Mouse (Mus musculus) MEL (cell line): ENCODE measurements around the gene Ccdc142. TPM values are rescaled to one million over a fixed set of nuclear protein-coding genes. Genes with fewer than 3 reads are reported as not detected.

Experiments used
- DNase-seq: peaks from one replicate; pipeline ENCODE4 v3.0.0; 2011; ENCODE audit warnings: low read depth, low spot score
- H3K27ac ChIP-seq: 2 replicates; pipeline ENCODE4 v1.5.1; 2012; ENCODE audit warnings: low read depth, mild to moderate bottlenecking, control low read depth, low read length, moderate library complexity; ENCODE audit not compliant: control insufficient read depth
- H3K27me3 ChIP-seq, 2 experiments: fragments of 150-350 bp in 1 of 2; sonication (generic) in 1 of 2; 2 replicates each; pipeline ENCODE4 v1.6.1; 2012; ENCODE audit warnings: low read length in 2 of 2, mild to moderate bottlenecking in 2 of 2, improper control_type of control experiment in 1 of 2, moderate library complexity in 1 of 2; ENCODE audit not compliant: insufficient read depth in 2 of 2, control insufficient read depth in 1 of 2
- H3K36me3 ChIP-seq, 2 experiments: 2 replicates each; pipeline ENCODE4 v1.6.1; 2012 to 2014; ENCODE audit warnings: low read length in 2 of 2, improper control_type of control experiment in 1 of 2, inconsistent platforms in 1 of 2, mild to moderate bottlenecking in 1 of 2; ENCODE audit not compliant: insufficient read depth in 2 of 2, control insufficient read depth in 1 of 2
- H3K4me1 ChIP-seq, 2 experiments: fragments of 150-350 bp in 1 of 2; sonication (generic) in 1 of 2; 2 replicates each; pipeline ENCODE4 v1.6.1; 2012; ENCODE audit warnings: low read length in 2 of 2, improper control_type of control experiment in 1 of 2, mild to moderate bottlenecking in 1 of 2; ENCODE audit not compliant: insufficient read depth in 2 of 2, control insufficient read depth in 1 of 2
- H3K4me3 ChIP-seq, 2 experiments: fragments of 150-350 bp in 1 of 2; sonication (generic) in 1 of 2; 2 replicates each; pipeline ENCODE4 v1.5.1; 2012; ENCODE audit warnings: low read depth in 2 of 2, low read length in 2 of 2, mild to moderate bottlenecking in 2 of 2, moderate library complexity in 2 of 2, control low read depth in 1 of 2, improper control_type of control experiment in 1 of 2; ENCODE audit not compliant: control insufficient read depth in 1 of 2, insufficient read depth in 1 of 2
- H3K79me2 ChIP-seq: 2 replicates; pipeline ENCODE4 v1.6.1; 2012; ENCODE audit warnings: mild to moderate bottlenecking, low read length, moderate library complexity; ENCODE audit not compliant: control insufficient read depth, poor library complexity, insufficient read depth
- H3K9ac ChIP-seq: 2 replicates; pipeline ENCODE4 v1.6.1; 2012; ENCODE audit warnings: low read depth, mild to moderate bottlenecking, control low read depth, low read length, moderate library complexity; ENCODE audit not compliant: control insufficient read depth, poor library complexity, severe bottlenecking
- H3K9me3 ChIP-seq: fragments of 150-350 bp; sonication (generic); replicated peaks from 2 replicates; pipeline ENCODE4 v1.6.1; 2012; ENCODE audit warnings: mild to moderate bottlenecking, low read length, improper control_type of control experiment, moderate library complexity; ENCODE audit not compliant: insufficient read depth
- CHD1 ChIP-seq: IDR thresholded peaks from 2 replicates; pipeline ENCODE4 v1.6.1; 2012; ENCODE audit warnings: low read depth, mild to moderate bottlenecking, inconsistent platforms, low read length, improper control_type of control experiment
- CHD2 ChIP-seq: IDR thresholded peaks from 2 replicates; pipeline ENCODE4 v1.6.1; 2011; ENCODE audit warnings: low read length, improper control_type of control experiment
- CTCF ChIP-seq, 3 experiments: IDR thresholded peaks in 2 of 3; conservative IDR thresholded peaks in 1 of 3; 2 replicates each; pipeline ENCODE4 v1.5.1; 2011 to 2012; ENCODE audit warnings: low read length in 3 of 3, low read depth in 2 of 3, mild to moderate bottlenecking in 2 of 3, improper control_type of control experiment in 1 of 3, inconsistent platforms in 1 of 3, mixed read lengths in 1 of 3, moderate library complexity in 1 of 3; ENCODE audit not compliant: control insufficient read depth in 1 of 3, insufficient read depth in 1 of 3, poor library complexity in 1 of 3, severe bottlenecking in 1 of 3
- EP300 ChIP-seq, 2 experiments: IDR thresholded peaks; 2 replicates each; pipeline ENCODE4 v1.6.1; 2011; ENCODE audit warnings: improper control_type of control experiment in 2 of 2, low read length in 2 of 2, low read depth in 1 of 2, mild to moderate bottlenecking in 1 of 2
- ETS1 ChIP-seq: IDR thresholded peaks from 2 replicates; pipeline ENCODE4 v1.6.1; 2012; ENCODE audit warnings: low read depth, mild to moderate bottlenecking, inconsistent platforms, low read length, improper control_type of control experiment, moderate library complexity
- GABPA ChIP-seq: IDR thresholded peaks from 2 replicates; pipeline ENCODE4 v1.6.1; 2012; ENCODE audit warnings: low read depth, mild to moderate bottlenecking, inconsistent platforms, low read length, improper control_type of control experiment, moderate library complexity
- HCFC1 ChIP-seq: IDR thresholded peaks from 2 replicates; pipeline ENCODE4 v1.6.1; 2012; ENCODE audit warnings: low read depth, mild to moderate bottlenecking, inconsistent platforms, low read length, improper control_type of control experiment, moderate library complexity
- KAT2A ChIP-seq: conservative IDR thresholded peaks from 2 replicates; pipeline ENCODE4 v1.6.1; 2012; ENCODE audit warnings: low read depth, low read length, improper control_type of control experiment, inconsistent platforms
- MAZ ChIP-seq: IDR thresholded peaks from 2 replicates; pipeline ENCODE4 v1.6.1; 2012; ENCODE audit warnings: low read depth, mild to moderate bottlenecking, inconsistent platforms, low read length, improper control_type of control experiment
- MYB ChIP-seq: IDR thresholded peaks from 2 replicates; pipeline ENCODE4 v1.6.1; 2011; ENCODE audit warnings: mild to moderate bottlenecking, low read depth, low read length, improper control_type of control experiment
- MYC ChIP-seq: IDR thresholded peaks from 2 replicates; pipeline ENCODE4 v1.6.1; 2011; ENCODE audit warnings: low read depth, mild to moderate bottlenecking, low read length, improper control_type of control experiment, moderate library complexity
- POLR2A ChIP-seq, 2 experiments: IDR thresholded peaks; 2 replicates each; pipeline ENCODE4 v1.6.1; 2011 to 2012; ENCODE audit warnings: low read length in 2 of 2, mild to moderate bottlenecking in 2 of 2, control low read depth in 1 of 2, improper control_type of control experiment in 1 of 2, low read depth in 1 of 2, moderate library complexity in 1 of 2; ENCODE audit not compliant: control insufficient read depth in 1 of 2, insufficient read depth in 1 of 2, poor library complexity in 1 of 2
- POLR2AphosphoS5 ChIP-seq: IDR thresholded peaks from 2 replicates; pipeline ENCODE4 v1.6.1; 2012; ENCODE audit warnings: low read depth, borderline replicate concordance, mild to moderate bottlenecking, inconsistent platforms, low read length, moderate library complexity, mixed read lengths
- RCOR1 ChIP-seq: IDR thresholded peaks from 2 replicates; pipeline ENCODE4 v1.6.1; 2012; ENCODE audit warnings: low read depth, mild to moderate bottlenecking, inconsistent platforms, low read length, improper control_type of control experiment
- TBP ChIP-seq: IDR thresholded peaks from 2 replicates; pipeline ENCODE4 v1.8.0; 2011; ENCODE audit warnings: low read depth, low read length, improper control_type of control experiment
- TCF12 ChIP-seq: IDR thresholded peaks from 2 replicates; pipeline ENCODE4 v1.6.1; 2014; ENCODE audit warnings: low read depth, mild to moderate bottlenecking, inconsistent platforms, low read length, improper control_type of control experiment, moderate library complexity
- USF2 ChIP-seq, 2 experiments: IDR thresholded peaks; 2 replicates each; pipeline ENCODE4 v1.6.1; 2011 to 2012; ENCODE audit warnings: improper control_type of control experiment in 2 of 2, low read length in 2 of 2, borderline replicate concordance in 1 of 2, inconsistent platforms in 1 of 2, low read depth in 1 of 2, mild to moderate bottlenecking in 1 of 2; ENCODE audit not compliant: insufficient read depth in 1 of 2
- ZKSCAN1 ChIP-seq: IDR thresholded peaks from 2 replicates; pipeline ENCODE4 v1.6.1; 2012; ENCODE audit warnings: low read depth, mild to moderate bottlenecking, inconsistent platforms, low read length, improper control_type of control experiment, moderate library complexity
- ZNF384 ChIP-seq: IDR thresholded peaks from 2 replicates; pipeline ENCODE4 v1.6.1; 2012; ENCODE audit warnings: low read depth, mild to moderate bottlenecking, inconsistent platforms, low read length, improper control_type of control experiment
- polyA plus RNA-seq, 2 experiments: library from polyadenylated mRNA; stranded (reverse) in 1 of 2; unstranded in 1 of 2; fragments of >175 nt in 1 of 2; fragments of >200 nt in 1 of 2; gene quantifications; 2 replicates each; pipeline versions ENCODE4 v1.2.1 to v1.2.4; 2012; ENCODE audit warnings: low replicate concordance in 2 of 2, low read depth in 1 of 2; ENCODE audit not compliant: insufficient read length in 2 of 2, insufficient read depth in 1 of 2, missing spikeins in 1 of 2
- total RNA-seq: library from RNA; depleted of rRNA; stranded (reverse); fragments of 300-350 nt; gene quantifications from 2 replicates; pipeline ENCODE4 v1.2.3, GENCODE M21; 2012

Gene Ccdc142
- total and polyA plus RNA-seq, 3 experiments, result 2.2 to 5.1 TPM; not detected in 1

DNA sequence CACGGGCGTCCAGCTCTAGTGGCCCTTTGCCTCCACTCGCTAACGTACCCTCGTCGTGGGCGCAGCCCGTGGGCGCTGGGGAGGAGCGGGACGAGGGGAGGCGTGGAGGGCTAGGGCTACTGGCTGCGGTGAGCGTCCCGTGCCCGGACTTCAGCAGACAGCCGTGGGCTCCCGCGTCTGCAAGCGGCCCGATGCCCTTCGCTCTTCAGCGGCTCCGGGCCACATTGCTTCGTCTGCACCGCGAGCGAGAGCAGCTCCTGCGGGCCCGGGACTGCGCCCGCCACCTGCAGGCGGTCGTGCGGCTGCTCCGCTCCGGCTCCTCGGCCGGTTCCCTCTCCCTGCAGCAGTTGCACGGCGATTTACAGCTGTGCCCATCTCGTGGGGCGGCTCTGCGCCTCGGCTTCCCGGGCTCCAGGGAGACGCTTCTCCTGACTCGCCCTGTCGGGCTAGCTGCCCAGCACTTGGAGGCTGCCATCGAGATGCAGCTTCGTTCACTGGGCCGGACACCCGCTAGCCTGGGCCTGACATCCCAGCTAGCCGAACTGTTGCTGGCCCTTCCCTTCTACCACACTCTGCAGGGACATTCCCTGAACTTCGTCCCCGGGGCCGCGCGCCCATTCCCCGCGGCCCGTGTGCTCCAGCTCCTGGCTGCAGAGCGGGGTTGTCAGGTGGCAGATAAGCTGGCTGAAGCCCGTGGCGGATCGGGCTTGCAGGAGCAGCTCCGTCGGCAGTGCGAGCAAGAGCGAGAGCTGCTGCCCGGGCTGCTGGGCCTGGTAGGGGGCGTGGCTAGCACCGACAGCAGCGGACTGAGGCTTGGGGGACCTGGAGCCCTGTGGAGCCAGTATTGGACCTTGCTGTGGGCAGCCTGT lies 521 bp downstream of the Ccdc142 start (continued):
- TF ChIP-seq GABPA, result no peak
- TF ChIP-seq EP300 (IDR thresholded peaks at IDR 0.05; ENCODE audit: low read depth in 1 of 2, low read length in 2 of 2), result no peak
- no peak for TF ChIP-seq MAZ
- no peak for TF ChIP-seq CHD1
- TF ChIP-seq ZKSCAN1, result no peak
- no peak for TF ChIP-seq TBP
- no peak for TF ChIP-seq ETS1

DNA sequence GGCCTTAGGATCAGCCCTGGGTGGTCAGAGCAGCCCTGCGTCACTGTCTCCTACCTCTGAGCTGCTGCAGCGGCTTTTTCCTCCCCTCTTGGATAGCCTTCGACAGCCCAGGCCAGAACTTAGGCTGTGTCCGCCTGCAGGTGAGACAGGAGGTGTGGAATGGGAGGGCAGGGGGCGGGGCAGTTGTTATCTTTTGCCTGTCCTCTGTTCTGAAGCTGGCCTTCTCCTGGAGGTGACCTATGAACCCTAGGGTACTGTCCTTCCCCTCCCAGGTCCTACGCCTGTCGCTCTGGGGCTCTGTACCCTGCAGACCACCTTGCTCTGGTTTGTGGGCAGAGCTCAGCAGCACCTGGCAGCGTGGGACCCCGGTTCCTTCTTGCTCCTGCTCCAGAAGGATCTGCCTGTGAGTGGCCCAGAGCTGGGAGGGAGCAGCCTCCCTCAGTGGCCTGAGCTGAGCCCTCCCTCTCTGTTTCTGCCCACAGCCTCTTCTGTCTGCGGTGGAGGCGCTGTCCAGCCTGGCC lies 1.8 kb downstream of the Ccdc142 start:
- Histone ChIP-seq H3K9me3 (no peaks in the 10 kb centered on the region), H3K27ac (no peak overlapping the region), H3K9ac (peak overlapping the region; percentile 76; the same call in 1 of the 2 replicates), H3K79me2 (peaks cover 12% of the 10 kb centered on the region), H3K4me1 (peaks cover 0 to 7% of the 10 kb centered on the region in 2 experiments; a peak in 3 of 4 replicates), H3K36me3 (peaks cover 1 to 8% of the 10 kb centered on the region in 2 experiments; a peak in 3 of 4 replicates), H3K27me3 (no peaks in the 10 kb centered on the region), H3K4me3 (no peak overlapping the region)
- TF ChIP-seq CTCF (IDR thresholded peaks at IDR 0.05 in 2 of 3, conservative IDR thresholded peaks at IDR 0.05 in 1 of 3; ENCODE audit: control insufficient read depth in 1 of 3, insufficient read depth in 1 of 3, low read depth in 2 of 3, low read length in 3 of 3, poor library complexity in 1 of 3, severe bottlenecking in 1 of 3), result no peak
- TF ChIP-seq POLR2AphosphoS5, result no peak
- TF ChIP-seq KAT2A, result no peak
- TF ChIP-seq HCFC1, result no peak
- no peak for TF ChIP-seq TBP
- TF ChIP-seq USF2 (IDR thresholded peaks at IDR 0.05; ENCODE audit: borderline replicate concordance in 1 of 2, insufficient read depth in 1 of 2, low read depth in 1 of 2, low read length in 2 of 2), result no peak
- no peak for TF ChIP-seq RCOR1
- TF ChIP-seq MYB, result no peak
- no peak for TF ChIP-seq POLR2A (IDR thresholded peaks at IDR 0.05; ENCODE audit: control insufficient read depth in 1 of 2, insufficient read depth in 1 of 2, low read depth in 1 of 2, low read length in 2 of 2, poor library complexity in 1 of 2)
- no peak for TF ChIP-seq TCF12
- no peak for TF ChIP-seq MYC
- no peak for TF ChIP-seq ZNF384
- TF ChIP-seq CHD2, result no peak
- DNase-seq, result no peak
